Mouse (Mus musculus): ENCODE measurements around the gene Mast4. TPM values are rescaled to one million over a fixed set of nuclear protein-coding genes. Genes with fewer than 3 reads are reported as not detected.

Mast4 gene
- polyA plus RNA-seq, 1 experiment from 2014 or later: 10.5 TPM

- ChIA-PET POLR2A (no interaction called here), CTCF (interaction anchor here (1.1 to 1.5 kb wide), 2 partner anchors 21 to 64 kb away, joined by 3 to 5 read pairs; no protein-coding TSS in a partner anchor)
- in situ Hi-C loops (cut with MboI; ENCODE audit: low pct_unique_long_range_greater_than_20kb): no loop called here
- no peak for DNase-seq (ENCODE audit: low read depth, low spot score)
- no peak for ATAC-seq
- no peaks in the 10 kb centered on the region for H3K27me3 ChIP-seq
- no peak for TF ChIP-seq CTCF (IDR thresholded peaks at IDR 0.05)
Observed at GRCm38 (mm10) chr13:103241092-103241491, 93.2 kb downstream of the Mast4 start.

GRCm38 (mm10) chr13:103239654-103240053 lies 94.6 kb downstream of the Mast4 start:
- no peak for TF ChIP-seq CTCF (IDR thresholded peaks at IDR 0.05)
- no peak for DNase-seq (ENCODE audit: low read depth, low spot score)
- no peaks in the 10 kb centered on the region for H3K27me3 ChIP-seq
- POLR2A ChIA-PET: no interaction called here
- CTCF ChIA-PET: interaction anchor here (1.5 kb wide), 1 partner anchor 66 kb away, joined by 3 read pairs; no protein-coding TSS in a partner anchor
- in situ Hi-C loops (cut with MboI; ENCODE audit: low pct_unique_long_range_greater_than_20kb): no loop called here
- no peak for ATAC-seq

- CTCF ChIA-PET: no interaction called here
- DNase-seq (ENCODE audit: low read depth, low spot score) (no peak), ATAC-seq (peak; percentile 26)
- POLR2A ChIA-PET: no interaction called here
- no peak for TF ChIP-seq CTCF (IDR thresholded peaks at IDR 0.05)
- no peaks in the 10 kb centered on the region for H3K27me3 ChIP-seq
- in situ Hi-C loops (cut with MboI; ENCODE audit: low pct_unique_long_range_greater_than_20kb): no loop called here
Observed at GRCm38 (mm10) chr13:103238034-103238705, 96.1 kb downstream of the Mast4 start.

- in situ Hi-C loops (cut with MboI; ENCODE audit: low pct_unique_long_range_greater_than_20kb): no loop called here
- ChIA-PET POLR2A (no interaction called here), CTCF (no interaction called here)
- TF ChIP-seq CTCF (IDR thresholded peaks at IDR 0.05): no peak
- DNase-seq (ENCODE audit: low read depth, low spot score): no peak
- no peak for ATAC-seq
- H3K27me3 ChIP-seq: no peaks in the 10 kb centered on the region
Observed at GRCm38 (mm10) chr13:103232171-103232570, 102.1 kb downstream of the Mast4 start.

- POLR2A ChIA-PET: no interaction called here
- DNase-seq (ENCODE audit: low read depth, low spot score): no peak
- H3K27me3 ChIP-seq: no peaks in the 10 kb centered on the region
- CTCF ChIA-PET: no interaction called here
- ATAC-seq: no peak
- no peak for TF ChIP-seq CTCF (IDR thresholded peaks at IDR 0.05)
- in situ Hi-C loops (cut with MboI; ENCODE audit: low pct_unique_long_range_greater_than_20kb): no loop called here
Observed at GRCm38 (mm10) chr13:103229069-103229468, 105.2 kb downstream of the Mast4 start.

- no peak for DNase-seq (ENCODE audit: low read depth, low spot score)
- in situ Hi-C loops (cut with MboI; ENCODE audit: low pct_unique_long_range_greater_than_20kb): no loop called here
- ChIA-PET CTCF (interaction anchor here (1.5 to 2.0 kb wide), 2 partner anchors 10 to 16 kb away, joined by 4 to 5 read pairs; no protein-coding TSS in a partner anchor), POLR2A (no interaction called here)
- TF ChIP-seq CTCF (IDR thresholded peaks at IDR 0.05): no peak
- no peak for ATAC-seq
- no peaks in the 10 kb centered on the region for H3K27me3 ChIP-seq
Observed at GRCm38 (mm10) chr13:103225895-103226815, 108.1 kb downstream of the Mast4 start.

GRCm38 (mm10) chr13:103225217-103225894 lies 108.9 kb downstream of the Mast4 start:
- POLR2A ChIA-PET: no interaction called here
- no peak for DNase-seq (ENCODE audit: low read depth, low spot score)
- H3K27me3 ChIP-seq: no peaks in the 10 kb centered on the region
- CTCF ChIA-PET: interaction anchor here (1.5 to 2.0 kb wide), 2 partner anchors 11 to 15 kb away, joined by 4 to 5 read pairs; no protein-coding TSS in a partner anchor
- no peak for ATAC-seq
- in situ Hi-C loops (cut with MboI; ENCODE audit: low pct_unique_long_range_greater_than_20kb): no loop called here
- no peak for TF ChIP-seq CTCF (IDR thresholded peaks at IDR 0.05)

DNA sequence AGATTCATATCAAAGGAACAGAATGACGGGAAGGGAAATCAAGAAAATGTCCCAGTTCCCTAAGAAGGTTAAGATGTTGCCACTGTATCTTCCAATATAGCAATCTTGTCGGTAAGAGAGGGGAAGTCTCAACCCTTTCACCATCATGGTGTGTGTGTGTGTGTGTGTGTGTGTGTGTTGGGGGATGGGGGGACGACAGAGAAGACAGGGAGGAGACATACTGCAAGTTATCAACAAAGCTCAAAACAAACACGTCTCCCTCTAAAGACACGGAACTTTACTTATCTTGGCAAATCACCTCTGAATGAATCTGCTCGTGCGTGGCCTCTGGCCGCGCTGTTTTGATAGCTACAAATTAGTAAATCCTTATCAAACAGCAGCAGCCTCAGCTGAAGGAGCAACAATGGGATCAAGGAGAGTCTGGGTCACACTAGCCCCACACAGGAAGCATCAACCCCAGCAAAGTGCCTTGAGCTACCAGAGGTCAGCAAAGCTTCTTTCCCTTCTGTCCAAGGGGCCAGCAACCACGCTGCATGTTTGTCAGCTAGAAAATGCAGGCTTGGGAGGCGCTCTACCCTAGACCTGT lies 113.7 kb downstream of the Mast4 start:
- ChIA-PET POLR2A (no interaction called here), CTCF (interaction anchor here (1.2 to 2.8 kb wide), 4 partner anchors 13 to 425 kb away, joined by 4 to 9 read pairs (median 6); no protein-coding TSS in a partner anchor)
- DNase-seq (ENCODE audit: low read depth, low spot score) (no peak), ATAC-seq (no peak)
- H3K27me3 ChIP-seq: no peaks in the 10 kb centered on the region
- in situ Hi-C loops (cut with MboI; ENCODE audit: low pct_unique_long_range_greater_than_20kb): no loop called here
- no peak for TF ChIP-seq CTCF (IDR thresholded peaks at IDR 0.05)

- no peak for DNase-seq (ENCODE audit: low read depth, low spot score)
- ATAC-seq: no peak
Observed at GRCm38 (mm10) chr13:103219999-103220398, 114.3 kb downstream of the Mast4 start.

DNA sequence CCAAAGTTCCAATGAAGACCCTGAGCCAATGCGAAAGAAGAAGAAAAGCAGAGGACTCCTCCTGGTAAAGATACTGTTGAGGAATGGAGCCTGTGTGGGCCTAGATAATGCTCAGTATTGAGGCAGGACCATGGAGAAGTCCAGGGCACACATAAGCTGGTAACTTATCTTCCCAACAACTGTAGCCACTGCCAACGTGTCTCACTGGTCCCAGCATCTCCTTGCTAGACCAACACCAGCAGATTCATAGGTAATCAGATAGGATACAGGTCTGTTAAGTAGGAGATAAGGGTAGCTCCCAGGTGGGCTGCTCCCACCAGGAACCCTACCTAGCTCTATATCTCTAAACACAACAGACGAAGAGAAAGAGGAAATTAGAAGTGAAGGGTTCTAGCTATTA lies 116.8 kb downstream of the Mast4 start:
- no peak for TF ChIP-seq CTCF (IDR thresholded peaks at IDR 0.05)
- ATAC-seq (no peak), DNase-seq (ENCODE audit: low read depth, low spot score) (no peak)
- CTCF ChIA-PET: no interaction called here
- no peaks in the 10 kb centered on the region for H3K27me3 ChIP-seq
- POLR2A ChIA-PET: no interaction called here
- in situ Hi-C loops (cut with MboI; ENCODE audit: low pct_unique_long_range_greater_than_20kb): no loop called here

More at GRCm38 (mm10) chr13:103219999-103220398, 114.3 kb downstream of the Mast4 start:
- ChIA-PET CTCF (interaction anchor here (1.2 to 2.8 kb wide), 4 partner anchors 14 to 426 kb away, joined by 4 to 9 read pairs (median 6); no protein-coding TSS in a partner anchor), POLR2A (no interaction called here)
- H3K27me3 ChIP-seq: no peaks in the 10 kb centered on the region
- no peak for TF ChIP-seq CTCF (IDR thresholded peaks at IDR 0.05)
- in situ Hi-C loops (cut with MboI; ENCODE audit: low pct_unique_long_range_greater_than_20kb): no loop called here
